7 mouse cellular contexts compared by ENCODE assay signal in genomic region chr2:118662902-118663803, GRCm38 (mm10). TPM values are rescaled to one million over a fixed set of nuclear protein-coding genes. Genes with fewer than 3 reads are reported as not detected.
A peak's percentile ranks its signal among the peaks of the same experiment; 100 is the strongest.
DNase-seq lines count a peak whose midpoint lies in the region; ATAC-seq and TF ChIP-seq lines count a peak whose summit lies in the region.

Pak6 (plus strand) TSS chr2:118663303.

- H3K27ac ChIP-seq in liver, embryonic 15.5 days (replicated peaks) = peak within 1 kb of the TSS; percentile 99

- H3K36me3 ChIP-seq in liver, embryonic 15.5 days (replicated peaks) = no peaks in the 10 kb centered on the region

- DNase-seq in ovary, postnatal 36 days (ENCODE audit: low spot score) = peak; percentile 43
- DNase-seq in ovary, postnatal 10 days (ENCODE audit: low spot score) = no peak
- peak; percentile 82 for DNase-seq in brain, embryonic 14.5 days (ENCODE audit: low read depth)
- DNase-seq in frontal cortex, postnatal 10 days (ENCODE audit: low spot score in 2 of 2) = peak; percentile 74 to 80
- DNase-seq in layer of hippocampus, adult 11-12 months (ENCODE audit: low spot score) = peak; percentile 63
- peak; percentile 40 to 57 for DNase-seq in spleen, postnatal 10 days (ENCODE audit: low spot score in 2 of 2)

- no peaks in the 10 kb centered on the region for H3K9me3 ChIP-seq in liver, embryonic 15.5 days (replicated peaks)

- 3% methylated on average over 37 of the region's 37 CpGs for WGBS in liver, embryonic 15.5 days (ENCODE audit: insufficient replicate concordance)

- H3K4me1 ChIP-seq in liver, embryonic 15.5 days (replicated peaks) = peaks cover 81% of the 10 kb centered on the region

- ATAC-seq in liver, embryonic 15.5 days (ENCODE audit: insufficient read depth) = no peak

- H3K9ac ChIP-seq in liver, embryonic 15.5 days = peak within 1 kb of the TSS; percentile 64

- no peak for TF ChIP-seq CTCF in brain, embryonic 14.5 days (IDR thresholded peaks at IDR 0.05; ENCODE audit: borderline replicate concordance, extremely low read depth, insufficient read depth, insufficient read length)

- no peak for TF ChIP-seq POLR2A in brain, embryonic 14.5 days (IDR thresholded peaks at IDR 0.05; ENCODE audit: borderline replicate concordance, extremely low read depth, insufficient read depth, insufficient read length, poor library complexity, severe bottlenecking)

- H3K4me3 ChIP-seq in liver, embryonic 15.5 days (replicated peaks) = peak within 1 kb of the TSS; percentile 62

- peak within 1 kb of the TSS; percentile 98 for H3K4me2 ChIP-seq in liver, embryonic 15.5 days

- H3K27me3 ChIP-seq in liver, embryonic 15.5 days = peaks cover 22% of the 10 kb centered on the region

RNA-seq across cellular contexts. Expression of gene Pak6, which starts in this region (rescaled TPM):
- 24.9 and 41.3 TPM in 2 replicates for polyA plus RNA-seq in brain, embryonic 14.5 days (2012; rRNA removed)
- 0.30 and 0.45 TPM in 2 replicates for polyA plus RNA-seq in liver, embryonic 15.5 days (2015; fragmentation: Nextera tagmentation; extraction: Ambion mirVana)

Comparison
In these comparisons a context has a peak if more than half of its experiments do, and no peak if none do; other contexts are left out.
1. RNA of gene Pak6 (polyA plus RNA-seq): 24.9 to 41.3 TPM in brain, embryonic 14.5 days; 0.30 to 0.45 TPM in liver, embryonic 15.5 days; every median in the first group is over 10 times any median in the second.